Mouse (Mus musculus) small intestine, adult 2 months (tissue): ENCODE measurements at regions not wholly inside any gene's neighbourhood (a gene's known extent, or its start where the extent isn't known, plus 50 kb on each side); places are given as distances from the start of the nearest gene placed in this dataset.

ENCODE experiments used
- CTCF ChIP-seq: fragments of 200-500 bp; IDR thresholded peaks from 2 replicates; pipeline ENCODE4 v1.5.1; 2012; ENCODE audit warnings: low read depth, mild to moderate bottlenecking, control low read depth, inconsistent platforms, low read length, moderate library complexity, mixed read lengths; ENCODE audit not compliant: insufficient replicate concordance, insufficient read length; ENCODE audit errors: extremely low read depth
- POLR2A ChIP-seq: fragments of 200-500 bp; IDR thresholded peaks from 2 replicates; pipeline ENCODE4 v1.6.1; 2012; ENCODE audit warnings: low read depth, mild to moderate bottlenecking, control low read depth, inconsistent platforms, low read length, moderate library complexity

DNA sequence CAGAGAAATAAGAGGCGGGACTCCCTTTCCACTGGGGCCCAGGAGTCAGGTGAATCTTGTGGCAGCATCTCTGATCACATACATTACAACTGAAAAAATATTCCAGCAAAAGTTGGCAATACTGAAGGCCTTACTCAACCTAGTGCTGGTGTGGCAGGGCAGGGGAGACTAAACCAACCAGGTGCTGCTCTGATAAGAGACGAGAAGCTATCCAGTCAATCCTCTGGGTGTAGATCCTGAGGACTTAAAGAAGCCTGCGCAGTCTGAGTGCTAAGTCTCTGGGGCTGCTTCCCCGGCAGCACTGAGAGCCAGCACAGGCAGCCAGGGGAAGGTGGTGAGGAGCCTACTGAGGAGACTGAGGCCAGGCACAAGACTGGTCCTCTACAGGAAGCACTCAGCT lies 51.0 kb upstream of the Plcl2 start:
- TF ChIP-seq POLR2A (no peak), CTCF (no peak)
